Mouse (Mus musculus): ENCODE measurements around the gene Mbd6. TPM values are rescaled to one million over a fixed set of nuclear protein-coding genes. Genes with fewer than 3 reads are reported as not detected.

Gene Mbd6
- polyA plus RNA-seq, 2 experiments from 2014 or later = 4.0 to 10.6 TPM

- no peak for ATAC-seq
Observed at GRCm38 (mm10) chr10:127262548-127263398, 26.0 kb downstream of the Mbd6 start, which contains the start of gene Kif5a. Gene Kif5a (minus strand): TSS chr10:127263348.

GRCm38 (mm10) chr10:127261706-127262547 is 26.9 kb downstream of the Mbd6 start:
- no peak for ATAC-seq

DNA sequence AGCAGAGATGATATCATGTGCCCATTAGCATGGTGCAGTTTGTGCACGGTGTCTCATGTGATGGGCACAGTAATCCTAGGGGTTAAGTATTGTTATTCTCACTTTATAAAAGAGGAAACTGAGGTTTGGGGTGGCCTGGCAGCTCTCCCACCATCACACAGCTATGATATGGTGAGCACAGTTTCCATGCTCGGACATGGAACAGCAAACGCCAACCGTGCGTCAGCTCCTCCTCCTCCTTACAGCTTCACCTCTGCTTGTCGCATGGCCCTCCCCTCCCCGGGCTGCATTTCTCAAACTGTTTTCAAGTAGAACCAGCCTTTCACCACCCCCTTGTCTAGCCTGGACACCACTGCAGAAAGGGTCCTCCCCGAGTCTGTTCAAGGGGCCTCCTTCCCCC is 30.3 kb downstream of the Mbd6 start:
- ATAC-seq = no peak

DNA sequence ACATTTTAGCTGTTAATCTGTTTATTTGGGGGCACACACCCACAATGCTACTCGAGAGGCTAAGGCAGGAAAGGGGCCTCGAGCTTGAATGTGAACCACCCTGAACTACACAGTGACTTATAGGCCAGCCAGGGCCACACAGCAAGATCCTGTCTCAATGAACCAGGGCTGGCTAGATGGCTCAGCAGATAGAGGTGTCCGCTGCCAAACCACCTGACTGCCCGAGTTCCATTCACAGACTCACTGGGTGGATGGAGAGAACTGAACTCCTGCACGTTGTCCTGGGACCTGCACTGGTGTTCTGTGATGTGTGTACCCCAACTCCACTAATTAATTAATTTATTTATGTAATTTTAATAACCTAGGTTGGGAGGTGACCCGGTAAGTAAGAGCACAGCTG is 31.0 kb downstream of the Mbd6 start:
- no peak for ATAC-seq

GRCm38 (mm10) chr10:127255625-127256345 is 33.0 kb downstream of the Mbd6 start:
- ATAC-seq = no peak

- no peak for ATAC-seq
Observed at GRCm38 (mm10) chr10:127250810-127251209, 38.0 kb downstream of the Mbd6 start.

DNA sequence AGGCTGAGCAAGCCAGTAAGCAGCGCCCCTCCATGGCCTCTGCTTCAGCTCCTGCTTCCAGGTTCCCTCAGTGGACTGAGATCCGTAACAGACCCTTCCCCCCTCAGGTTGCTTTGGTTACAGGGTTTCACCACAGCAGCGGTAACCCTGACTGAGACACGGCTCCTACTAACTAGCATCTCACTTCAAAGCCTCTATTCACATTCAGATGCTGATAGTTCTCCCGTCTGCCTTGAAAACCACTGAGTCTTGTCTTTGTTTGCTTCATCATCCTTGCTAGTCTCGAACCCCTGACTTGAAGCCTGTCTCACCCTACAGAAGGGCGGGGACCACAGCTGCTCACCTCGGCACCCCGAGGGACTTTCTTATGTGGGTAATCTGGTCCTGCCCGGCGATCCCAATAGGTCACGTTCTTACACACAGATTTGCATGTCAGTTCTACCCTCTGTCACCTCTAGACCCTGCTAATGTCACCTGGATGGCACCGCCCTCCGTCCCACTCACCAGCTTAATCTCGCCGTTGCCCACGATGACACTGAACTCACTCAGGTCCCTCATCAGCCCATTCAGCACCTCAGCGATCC is 50.5 kb downstream of the Mbd6 start:
- ATAC-seq = no peak

DNA sequence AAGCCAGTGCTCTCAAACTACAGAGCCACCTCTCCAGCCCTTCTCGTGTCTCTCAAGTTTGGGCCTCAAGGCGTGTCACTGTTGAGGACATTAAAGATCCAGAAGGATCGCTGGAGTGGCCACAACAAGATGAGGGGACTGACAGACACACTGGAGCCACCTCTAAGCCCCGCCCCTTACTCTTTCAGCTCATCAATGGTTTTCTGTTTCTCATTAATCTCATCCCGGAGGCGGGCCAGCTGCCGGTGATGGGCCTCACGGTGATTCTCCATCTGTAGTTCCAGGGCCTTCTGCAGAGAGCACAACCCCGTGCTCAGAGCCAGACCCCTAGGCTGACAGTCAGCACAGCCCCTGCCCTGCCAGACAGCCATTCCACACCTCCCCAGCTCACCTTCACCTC is 52.3 kb downstream of the Mbd6 start:
- no peak for ATAC-seq

DNA sequence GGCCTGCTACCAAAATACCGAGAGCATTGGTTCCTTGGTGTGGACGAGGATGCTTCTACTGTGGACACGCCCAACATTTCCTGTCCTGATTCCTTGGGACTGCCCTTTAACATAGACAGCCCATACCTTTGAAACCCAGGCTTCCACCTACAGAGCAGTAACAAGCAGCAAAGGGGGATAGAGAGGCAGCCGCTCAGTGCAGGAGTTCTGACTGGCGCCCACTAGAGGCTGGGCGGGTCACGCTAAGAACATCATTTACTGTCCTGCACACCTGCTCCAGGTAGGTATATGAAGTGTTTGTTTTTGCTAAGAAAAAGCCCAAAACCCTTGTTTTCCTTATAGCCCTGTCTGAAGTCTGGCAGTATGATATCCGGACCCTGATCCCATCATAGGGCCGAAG is 55.7 kb downstream of the Mbd6 start:
- ATAC-seq = no peak

Other genes with a start within 250 kb of the Mbd6 start
- 10 to 100 TPM; 19.8 to 23.9 TPM for gene Mettl1, start 247.6 kb downstream of the Mbd6 start, polyA plus RNA-seq (2017; shearing (Covaris generic))
- under 1 TPM in 1 of 2 experiments, not detected in 1; 0.52 TPM for gene Eef1akmt3, start 247.5 kb downstream of the Mbd6 start, polyA plus RNA-seq (2017; shearing (Covaris generic))
- gene Cyp27b1, start 240.8 kb downstream of the Mbd6 start, polyA plus RNA-seq (2017; shearing (Covaris generic)) = not detected
- gene March9, start 228.8 kb downstream of the Mbd6 start, polyA plus RNA-seq (2017; shearing (Covaris generic)) = 1 to 10 TPM in 1 of 2 experiments, under 1 TPM in 1; 0.65 to 1.0 TPM
- 100 to 1,000 TPM; 304 to 317 TPM for gene Cdk4, start 225.5 kb downstream of the Mbd6 start, polyA plus RNA-seq (2017; shearing (Covaris generic))
- 100 to 1,000 TPM in 1 of 2 experiments, 10 to 100 TPM in 1; 99.2 to 103 TPM for gene Tspan31, start 218.8 kb downstream of the Mbd6 start, polyA plus RNA-seq (2017; shearing (Covaris generic))
- gene Agap2, start 213.7 kb downstream of the Mbd6 start, polyA plus RNA-seq (2017; shearing (Covaris generic)) = 10 to 100 TPM; 20.4 to 29.9 TPM
- 10 to 100 TPM; 51.3 to 75.5 TPM for gene Os9, start 167.9 kb downstream of the Mbd6 start, polyA plus RNA-seq (2017; shearing (Covaris generic))
- gene B4galnt1, start 123.8 kb downstream of the Mbd6 start, polyA plus RNA-seq (2017; shearing (Covaris generic)) = 100 to 1,000 TPM; 152 to 209 TPM
- 1 to 10 TPM; 2.5 to 2.7 TPM for gene Slc26a10, start 108.4 kb downstream of the Mbd6 start, polyA plus RNA-seq (2017; shearing (Covaris generic))
- gene Arhgef25, start 98.9 kb downstream of the Mbd6 start, polyA plus RNA-seq (2017; shearing (Covaris generic)) = not detected
- gene Dtx3, start 93.3 kb downstream of the Mbd6 start, polyA plus RNA-seq (2017; shearing (Covaris generic)) = 10 to 100 TPM; 40.6 to 42.9 TPM
- gene Pip4k2c, start 77.4 kb downstream of the Mbd6 start, polyA plus RNA-seq (2017; shearing (Covaris generic)) = 10 to 100 TPM; 24.2 to 27.8 TPM
- gene Kif5a, start 25.7 kb downstream of the Mbd6 start, polyA plus RNA-seq (2017; shearing (Covaris generic)) = under 1 TPM; 0.18 to 0.70 TPM
- gene Dctn2, start 22.6 kb downstream of the Mbd6 start, polyA plus RNA-seq (2017; shearing (Covaris generic)) = 10 to 100 TPM; 55.4 to 60.6 TPM
- gene Mars, start 22.8 kb upstream of the Mbd6 start, polyA plus RNA-seq (2017; shearing (Covaris generic)) = 10 to 100 TPM; 21.6 to 21.9 TPM
- gene Arhgap9, start 32.9 kb upstream of the Mbd6 start, polyA plus RNA-seq (2017; shearing (Covaris generic)) = 100 to 1,000 TPM; 125 TPM
- gene Gli1, start 53.0 kb upstream of the Mbd6 start, polyA plus RNA-seq (2017; shearing (Covaris generic)) = under 1 TPM; 0.15 to 0.75 TPM
- under 1 TPM in 1 of 2 experiments, not detected in 1; 0.07 TPM for gene Inhbe, start 65.4 kb upstream of the Mbd6 start, polyA plus RNA-seq (2017; shearing (Covaris generic))
- gene Inhbc, start 81.4 kb upstream of the Mbd6 start, polyA plus RNA-seq (2017; shearing (Covaris generic)) = not detected
- 10 to 100 TPM; 14.4 to 15.0 TPM for gene R3hdm2, start 91.3 kb upstream of the Mbd6 start, polyA plus RNA-seq (2017; shearing (Covaris generic))
- gene Stac3, start 212.7 kb upstream of the Mbd6 start, polyA plus RNA-seq (2017; shearing (Covaris generic)) = under 1 TPM in 1 of 2 experiments, not detected in 1; 0.92 TPM
- not detected for gene Ndufa4l2, start 225.9 kb upstream of the Mbd6 start, polyA plus RNA-seq (2017; shearing (Covaris generic))
- 10 to 100 TPM; 34.2 to 50.7 TPM for gene Shmt2, start 233.4 kb upstream of the Mbd6 start, polyA plus RNA-seq (2017; shearing (Covaris generic))
- gene Nxph4, start 245.5 kb upstream of the Mbd6 start, polyA plus RNA-seq (2017; shearing (Covaris generic)) = not detected

All from activated CD4-positive, CD25-positive, alpha-beta regulatory T cell, adult 4 months (primary cell).